Mouse (Mus musculus) lung, embryonic 14.5 days (tissue): Measurements from ENCODE around the gene Ptprd. TPM values are rescaled to one million over a fixed set of nuclear protein-coding genes. Genes with fewer than 3 reads are reported as not detected.
A peak's percentile ranks its signal among the peaks of the same experiment; 100 is the strongest.

Experiments
- ATAC-seq: fragments of 200-750 bp; cut with Nextera tagmentation; 2 replicates; pipeline ENCODE4 v1.8.0; 2017; ENCODE audit warnings: mild to moderate bottlenecking, moderate TSS enrichment, moderate library complexity; ENCODE audit not compliant: insufficient read depth
- DNase-seq: peaks from one replicate; pipeline ENCODE4 v3.0.0-alpha.2; 2015
- H3K27ac ChIP-seq: fragments of 300-500 bp; sonication (generic); 2 replicates; pipeline ENCODE4 v1.5.1; 2014; ENCODE audit warnings: low read depth, mild to moderate bottlenecking, moderate library complexity
- H3K27me3 ChIP-seq: fragments of 300-500 bp; sonication (generic); 2 replicates; pipeline ENCODE4 v1.6.1; 2014; ENCODE audit warnings: low read length, control low read depth; ENCODE audit not compliant: insufficient read depth
- H3K36me3 ChIP-seq: fragments of 300-500 bp; sonication (generic); 2 replicates; pipeline ENCODE4 v1.6.1; 2014; ENCODE audit warnings: control low read depth; ENCODE audit not compliant: insufficient read depth
- H3K4me1 ChIP-seq: fragments of 300-500 bp; sonication (generic); 2 replicates; pipeline ENCODE4 v1.6.1; 2014; ENCODE audit warnings: antibody characterized with exemption, control low read depth; ENCODE audit not compliant: insufficient read depth
- H3K4me2 ChIP-seq: fragments of 300-500 bp; sonication (generic); 2 replicates; pipeline ENCODE4 v1.6.1; 2014; ENCODE audit warnings: mild to moderate bottlenecking
- H3K4me3 ChIP-seq: fragments of 300-500 bp; sonication (generic); 2 replicates; pipeline ENCODE4 v1.5.1; 2014; ENCODE audit warnings: low read depth, low read length
- H3K9ac ChIP-seq: fragments of 300-500 bp; sonication (generic); 2 replicates; pipeline ENCODE4 v1.6.1; 2014
- H3K9me3 ChIP-seq: fragments of 300-500 bp; sonication (generic); 2 replicates; pipeline ENCODE4 v1.6.1; 2016; ENCODE audit warnings: low read depth, low read length, control low read depth
- CTCF ChIP-seq: IDR thresholded peaks from 2 replicates; pipeline ENCODE4 v1.5.1; 2016; ENCODE audit warnings: antibody characterized with exemption, low read depth
- WGBS: fragments of 180-500 bp; shearing (Covaris S2); extraction: QIAGEN DNeasy Blood & Tissue Kit; methylation state at CpG from one replicate; pipeline ENCODE4 v1.1.7; 2014; 5-methylcytosine and 5-hydroxymethylcytosine counted together
- polyA plus RNA-seq: library from polyadenylated mRNA; unstranded; fragments of >200 nt; fragmentation: Nextera tagmentation; extraction: Ambion mirVana; gene quantifications from 2 replicates; pipeline ENCODE4 v1.2.1, GENCODE M21; 2014

Ptprd gene
- polyA plus RNA-seq, 1 experiment from 2014 or later: 25.3 TPM

- H3K27ac ChIP-seq: no peak overlapping the region
- H3K9me3 ChIP-seq: no peaks in the 10 kb centered on the region
- H3K36me3 ChIP-seq: no peaks in the 10 kb centered on the region
- no peak overlapping the region for H3K4me2 ChIP-seq
- no peak overlapping the region for H3K9ac ChIP-seq
- DNase-seq (peak; percentile 19), ATAC-seq (no peak)
- no peak for TF ChIP-seq CTCF
- H3K4me3 ChIP-seq: no peak overlapping the region
- H3K27me3 ChIP-seq: no peaks in the 10 kb centered on the region
- WGBS: 62% methylated on average over 1 of the region's 1 CpGs
- no peaks in the 10 kb centered on the region; the same call in 1 of the 2 replicates for H3K4me1 ChIP-seq
These were observed 1859.3 kb downstream of the Ptprd start for GRCm38 (mm10) chr4:76352468-76352867.

GRCm38 (mm10) chr4:76351201-76351979 is 1860.4 kb downstream of the Ptprd start:
- Histone ChIP-seq H3K36me3 (no peaks in the 10 kb centered on the region), H3K4me1 (no peaks in the 10 kb centered on the region; the same call in 1 of the 2 replicates), H3K27me3 (no peaks in the 10 kb centered on the region), H3K4me2 (no peak overlapping the region), H3K9me3 (no peaks in the 10 kb centered on the region), H3K27ac (no peak overlapping the region), H3K9ac (no peak overlapping the region), H3K4me3 (no peak overlapping the region)
- DNase-seq: peak; percentile 13
- WGBS: 30% methylated on average over 8 of the region's 8 CpGs
- ATAC-seq: peak; percentile 60; the same call in 1 of the 2 replicates
- TF ChIP-seq CTCF: no peak

DNA sequence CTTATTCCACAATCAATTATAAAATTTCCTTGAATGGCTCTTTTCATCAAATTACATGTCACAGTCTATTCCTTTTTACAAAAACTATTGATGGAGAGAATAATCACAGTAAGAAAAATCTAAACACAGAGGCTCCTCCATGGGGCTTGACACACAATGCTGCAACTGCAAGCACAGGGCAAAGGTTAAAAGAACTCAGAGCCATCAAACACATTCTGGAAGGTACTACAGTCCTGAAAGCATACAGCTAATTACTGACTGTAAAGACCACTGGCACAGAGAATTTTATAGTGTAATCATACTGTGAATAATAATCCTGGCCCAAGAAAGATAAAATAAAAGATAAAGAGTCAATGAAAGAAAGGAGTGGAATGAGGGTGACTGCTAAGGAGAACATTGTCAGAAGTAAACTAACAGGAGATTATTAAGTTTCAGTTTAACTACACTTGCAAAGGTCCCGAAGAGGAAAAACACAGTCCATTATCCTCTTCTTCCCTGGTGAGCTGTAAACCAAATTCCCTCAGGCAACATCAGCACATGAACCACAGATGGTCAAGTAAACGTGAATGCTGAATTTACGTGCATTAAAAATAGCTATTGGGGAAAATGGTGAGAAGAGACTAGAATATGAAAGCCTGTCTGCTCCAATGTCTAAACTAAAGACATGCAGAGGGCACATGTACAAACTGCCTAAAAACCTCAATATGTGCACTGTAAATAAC is 1861.4 kb downstream of the Ptprd start:
- no peak for ATAC-seq
- WGBS: 61% methylated on average over 3 of the region's 3 CpGs

DNA sequence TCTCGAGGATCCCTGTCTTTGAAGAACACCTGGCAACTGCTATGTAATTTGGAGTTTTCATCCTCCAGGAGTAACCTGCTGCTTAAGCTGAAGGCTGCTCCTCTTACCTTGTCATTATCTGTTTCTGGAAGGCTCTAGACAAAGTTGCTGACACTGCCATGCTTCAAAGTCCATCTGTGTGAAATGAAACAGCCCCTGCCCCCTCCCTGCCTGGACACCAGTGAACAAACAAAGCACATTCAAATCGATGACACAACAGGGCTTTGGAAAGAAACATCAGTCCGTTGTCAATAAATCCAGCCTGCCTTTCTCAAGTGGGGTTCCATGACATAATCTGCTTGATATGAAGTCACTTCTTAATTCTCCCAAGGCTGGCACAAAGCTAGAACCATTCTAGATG is 1867.7 kb downstream of the Ptprd start:
- H3K27ac ChIP-seq: no peak overlapping the region
- H3K4me2 ChIP-seq: no peak overlapping the region
- no peaks in the 10 kb centered on the region for H3K9me3 ChIP-seq
- no peaks in the 10 kb centered on the region for H3K36me3 ChIP-seq
- no peak for TF ChIP-seq CTCF
- no peak overlapping the region for H3K4me3 ChIP-seq
- no peaks in the 10 kb centered on the region for H3K4me1 ChIP-seq
- ATAC-seq: no peak
- DNase-seq: no peak
- H3K27me3 ChIP-seq: no peaks in the 10 kb centered on the region
- 68% methylated on average over 3 of the region's 3 CpGs for WGBS
- no peak overlapping the region for H3K9ac ChIP-seq

More for the DNA sequence above, 1861.4 kb downstream of the Ptprd start:
- TF ChIP-seq CTCF: no peak
- DNase-seq: no peak
- Histone ChIP-seq H3K27ac (no peak overlapping the region), H3K9me3 (no peaks in the 10 kb centered on the region), H3K36me3 (no peaks in the 10 kb centered on the region), H3K27me3 (no peaks in the 10 kb centered on the region), H3K9ac (no peak overlapping the region), H3K4me3 (no peak overlapping the region), H3K4me1 (no peaks in the 10 kb centered on the region; the same call in 1 of the 2 replicates), H3K4me2 (no peak overlapping the region)

DNA sequence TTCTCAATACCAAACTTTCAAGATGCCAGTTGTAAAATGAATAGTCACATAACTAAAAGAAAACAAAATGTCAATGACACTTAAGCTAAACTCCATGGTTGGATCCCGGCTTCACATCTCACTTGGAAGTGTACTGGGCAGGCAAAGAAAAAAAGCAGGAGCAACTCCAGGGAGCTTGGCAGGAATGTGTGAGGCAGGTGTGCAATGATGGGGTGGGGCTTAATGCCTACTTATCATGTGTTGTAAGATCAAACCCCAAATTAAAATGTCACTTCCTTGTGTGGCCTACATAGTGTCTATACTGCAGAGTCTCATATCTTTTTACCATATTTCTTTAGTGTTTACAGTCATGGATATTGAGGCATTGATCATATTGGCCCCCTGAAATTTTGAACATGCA is 1873.8 kb downstream of the Ptprd start:
- Histone ChIP-seq H3K9me3 (no peaks in the 10 kb centered on the region), H3K27me3 (no peaks in the 10 kb centered on the region), H3K36me3 (no peaks in the 10 kb centered on the region), H3K4me3 (no peak overlapping the region), H3K9ac (no peak overlapping the region), H3K27ac (no peak overlapping the region), H3K4me2 (no peak overlapping the region), H3K4me1 (no peaks in the 10 kb centered on the region)
- WGBS: 35% methylated on average over 1 of the region's 1 CpGs
- DNase-seq: no peak
- TF ChIP-seq CTCF: no peak
- ATAC-seq: no peak

DNA sequence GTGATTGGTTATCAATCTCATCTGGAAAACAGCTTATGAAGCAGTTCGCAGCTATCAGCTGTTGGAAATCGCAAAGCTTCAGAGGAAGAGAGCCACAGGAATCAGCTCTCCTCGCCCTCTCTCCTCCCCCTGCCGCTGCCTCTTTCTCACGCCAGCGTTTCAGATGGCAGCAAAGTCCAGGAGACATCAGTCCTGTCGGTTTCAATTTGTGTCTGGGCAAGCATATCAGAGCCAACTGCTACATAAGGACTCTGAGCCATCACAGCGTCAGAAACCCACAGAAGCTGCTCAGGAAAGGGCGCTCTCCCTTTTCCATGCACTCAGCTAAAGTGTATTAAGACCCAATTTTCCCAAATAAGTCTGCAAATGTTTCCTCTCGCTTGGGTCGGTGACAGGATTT is 1884.4 kb downstream of the Ptprd start:
- no peak overlapping the region for H3K9ac ChIP-seq
- DNase-seq: peak; percentile 48

GRCm38 (mm10) chr4:76325646-76326045 is 1886.1 kb downstream of the Ptprd start:
- no peak overlapping the region for H3K9ac ChIP-seq
- DNase-seq (no peak), ATAC-seq (peak; percentile 50; the same call in 1 of the 2 replicates)
- H3K4me3 ChIP-seq: no peak overlapping the region
- no peaks in the 10 kb centered on the region for H3K9me3 ChIP-seq
- no peaks in the 10 kb centered on the region for H3K36me3 ChIP-seq
- H3K27me3 ChIP-seq: no peaks in the 10 kb centered on the region
- no peak overlapping the region for H3K4me2 ChIP-seq
- no peak for TF ChIP-seq CTCF
- no peak overlapping the region for H3K27ac ChIP-seq
- H3K4me1 ChIP-seq: peaks cover 8% of the 10 kb centered on the region
- WGBS: 89% methylated on average over 3 of the region's 3 CpGs

More for the DNA sequence above, 1884.4 kb downstream of the Ptprd start:
- Histone ChIP-seq H3K27ac (0 out of 2 replicates have a peak overlapping the region, but pooled peaks have one; percentile 27), H3K4me3 (peak overlapping the region; percentile 20), H3K4me1 (peaks cover 8% of the 10 kb centered on the region), H3K27me3 (no peaks in the 10 kb centered on the region), H3K4me2 (peak overlapping the region; percentile 53), H3K9me3 (no peaks in the 10 kb centered on the region), H3K36me3 (no peaks in the 10 kb centered on the region)
- no peak for TF ChIP-seq CTCF
- WGBS: 18% methylated on average over 11 of the region's 11 CpGs
- ATAC-seq: no peak
